Mouse (Mus musculus) E14TG2a.4 (cell line): ENCODE measurements around the gene Csnk1g1.

Experiments used
- H3K27me3 ChIP-seq: 2 replicates; pipeline ENCODE4 v1.6.1; 2014; ENCODE audit warnings: low read length, control low read depth; ENCODE audit not compliant: insufficient read depth
- H3K36me3 ChIP-seq: 2 replicates; pipeline ENCODE4 v1.6.1; 2014; ENCODE audit warnings: low read length, control low read depth; ENCODE audit not compliant: insufficient read depth
- H3K4me1 ChIP-seq: replicated peaks from 2 replicates; pipeline ENCODE4 v1.6.1; 2014; ENCODE audit warnings: low read depth, low read length, control low read depth
- H3K4me3 ChIP-seq: replicated peaks from 2 replicates; pipeline ENCODE4 v1.5.1; 2014; ENCODE audit warnings: mild to moderate bottlenecking, low read length
- H3K9me3 ChIP-seq: 2 replicates; pipeline ENCODE4 v1.6.1; 2014; ENCODE audit warnings: low read length, control low read depth
- CTCF ChIP-seq: conservative IDR thresholded peaks from 2 replicates; pipeline ENCODE4 v1.5.1; 2014; ENCODE audit warnings: low read length
- NANOG ChIP-seq: IDR thresholded peaks from 2 replicates; pipeline ENCODE4 v1.6.1; 2014; ENCODE audit warnings: borderline replicate concordance, low read length, mixed read lengths
- POU5F1 ChIP-seq: IDR thresholded peaks from 2 replicates; pipeline ENCODE4 v1.6.1; 2014; ENCODE audit warnings: low read length, borderline replicate concordance

Gene Csnk1g1

GRCm38 (mm10) chr9:65909301-65909801 lies 627 bp downstream of the Csnk1g1 start:
- H3K27me3 ChIP-seq, result no peaks in the 10 kb centered on the region
- H3K4me3 ChIP-seq, result peak overlapping the region; percentile 94
- H3K36me3 ChIP-seq, result peaks cover 6% of the 10 kb centered on the region; the same call in 1 of the 2 replicates
- H3K4me1 ChIP-seq, result peaks cover 19% of the 10 kb centered on the region
- H3K9me3 ChIP-seq, result no peaks in the 10 kb centered on the region
- TF ChIP-seq NANOG (no peak), CTCF (no peak), POU5F1 (no peak)

- Histone ChIP-seq H3K36me3 (peaks cover 6% of the 10 kb centered on the region; the same call in 1 of the 2 replicates), H3K4me3 (peak overlapping the region; percentile 94), H3K27me3 (no peaks in the 10 kb centered on the region), H3K9me3 (no peaks in the 10 kb centered on the region), H3K4me1 (peaks cover 19% of the 10 kb centered on the region)
- TF ChIP-seq CTCF (no peak), NANOG (no peak), POU5F1 (no peak)
Observed at GRCm38 (mm10) chr9:65909837-65910236, 1.1 kb downstream of the Csnk1g1 start.

- peaks cover 13% of the 10 kb centered on the region for H3K4me1 ChIP-seq
- no peak overlapping the region for H3K4me3 ChIP-seq
- no peaks in the 10 kb centered on the region for H3K27me3 ChIP-seq
- H3K36me3 ChIP-seq, result no peaks in the 10 kb centered on the region
- H3K9me3 ChIP-seq, result no peaks in the 10 kb centered on the region
- TF ChIP-seq NANOG (no peak), POU5F1 (no peak), CTCF (no peak)
Observed at GRCm38 (mm10) chr9:65913976-65914375, 5.3 kb downstream of the Csnk1g1 start.

- TF ChIP-seq POU5F1 (no peak), CTCF (no peak), NANOG (no peak)
- Histone ChIP-seq H3K4me1 (peaks cover 8% of the 10 kb centered on the region), H3K4me3 (no peak overlapping the region), H3K27me3 (no peaks in the 10 kb centered on the region), H3K9me3 (no peaks in the 10 kb centered on the region), H3K36me3 (no peaks in the 10 kb centered on the region)
Observed at GRCm38 (mm10) chr9:65917015-65917414, 8.3 kb downstream of the Csnk1g1 start.

GRCm38 (mm10) chr9:65928456-65928855 lies 19.7 kb downstream of the Csnk1g1 start:
- Histone ChIP-seq H3K4me1 (no peaks in the 10 kb centered on the region), H3K36me3 (no peaks in the 10 kb centered on the region), H3K27me3 (no peaks in the 10 kb centered on the region), H3K4me3 (no peak overlapping the region), H3K9me3 (no peaks in the 10 kb centered on the region)
- no peak for TF ChIP-seq POU5F1
- TF ChIP-seq CTCF, result no peak
- TF ChIP-seq NANOG, result no peak

GRCm38 (mm10) chr9:65929826-65930225 lies 21.1 kb downstream of the Csnk1g1 start:
- Histone ChIP-seq H3K36me3 (no peaks in the 10 kb centered on the region), H3K4me1 (no peaks in the 10 kb centered on the region), H3K9me3 (no peaks in the 10 kb centered on the region), H3K27me3 (no peaks in the 10 kb centered on the region), H3K4me3 (no peak overlapping the region)
- no peak for TF ChIP-seq POU5F1

GRCm38 (mm10) chr9:65937566-65937965 lies 28.8 kb downstream of the Csnk1g1 start:
- Histone ChIP-seq H3K27me3 (no peaks in the 10 kb centered on the region), H3K9me3 (no peaks in the 10 kb centered on the region), H3K36me3 (peaks cover 6% of the 10 kb centered on the region; the same call in 1 of the 2 replicates), H3K4me1 (no peaks in the 10 kb centered on the region), H3K4me3 (no peak overlapping the region)
- no peak for TF ChIP-seq POU5F1
- no peak for TF ChIP-seq NANOG
- no peak for TF ChIP-seq CTCF

- TF ChIP-seq NANOG, result no peak
- no peak for TF ChIP-seq CTCF
- no peak for TF ChIP-seq POU5F1
- Histone ChIP-seq H3K9me3 (no peaks in the 10 kb centered on the region), H3K27me3 (no peaks in the 10 kb centered on the region), H3K4me3 (no peak overlapping the region), H3K4me1 (peaks cover 5% of the 10 kb centered on the region), H3K36me3 (peaks cover 20% of the 10 kb centered on the region)
Observed at GRCm38 (mm10) chr9:65951082-65951587, 42.4 kb downstream of the Csnk1g1 start.

- Histone ChIP-seq H3K36me3 (no peaks in the 10 kb centered on the region), H3K27me3 (no peaks in the 10 kb centered on the region), H3K4me1 (no peaks in the 10 kb centered on the region), H3K4me3 (no peak overlapping the region), H3K9me3 (no peaks in the 10 kb centered on the region)
- TF ChIP-seq CTCF (no peak), POU5F1 (no peak), NANOG (no peak)
Observed at GRCm38 (mm10) chr9:65970009-65970408, 61.3 kb downstream of the Csnk1g1 start.

GRCm38 (mm10) chr9:65973206-65973605 lies 64.5 kb downstream of the Csnk1g1 start:
- TF ChIP-seq CTCF (no peak), NANOG (no peak), POU5F1 (no peak)
- H3K36me3 ChIP-seq, result no peaks in the 10 kb centered on the region

More at GRCm38 (mm10) chr9:65973206-65973605, 64.5 kb downstream of the Csnk1g1 start:
- Histone ChIP-seq H3K4me1 (no peaks in the 10 kb centered on the region), H3K4me3 (no peak overlapping the region), H3K27me3 (no peaks in the 10 kb centered on the region), H3K9me3 (no peaks in the 10 kb centered on the region)
